Mouse (Mus musculus) right cerebral cortex, postnatal 14 days (tissue): Measurements from ENCODE around the gene Pnma1.

ENCODE experiments used
- DNase-seq: peaks from one replicate; pipeline ENCODE4 v3.0.0; 2022

Gene Pnma1

GRCm38 (mm10) chr12:84147954-84148621, at the start of gene Pnma1:
Pnma1 (minus strand) TSS chr12:84148489.
- DNase-seq: peak; percentile 86

DNA sequence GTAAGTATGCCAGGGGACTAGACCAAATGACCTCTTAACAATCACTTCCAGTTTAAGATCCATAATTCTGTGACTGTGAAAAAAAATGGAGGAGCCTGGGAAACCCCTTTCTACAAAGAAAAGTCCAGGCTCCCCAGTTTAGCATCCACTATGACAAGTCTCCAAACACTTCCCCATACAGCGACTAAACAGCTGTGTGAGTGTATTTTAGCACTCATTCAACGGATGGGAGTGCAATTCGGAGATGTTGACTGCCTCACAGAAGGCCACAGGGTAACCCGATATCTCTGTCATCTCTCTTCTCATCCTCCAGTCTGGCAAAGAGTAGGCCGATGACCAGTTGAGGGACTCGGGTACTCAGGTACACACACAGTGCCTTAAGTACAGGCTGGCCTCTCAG, 46.9 kb upstream of the Pnma1 start:
- no peak for DNase-seq

DNA sequence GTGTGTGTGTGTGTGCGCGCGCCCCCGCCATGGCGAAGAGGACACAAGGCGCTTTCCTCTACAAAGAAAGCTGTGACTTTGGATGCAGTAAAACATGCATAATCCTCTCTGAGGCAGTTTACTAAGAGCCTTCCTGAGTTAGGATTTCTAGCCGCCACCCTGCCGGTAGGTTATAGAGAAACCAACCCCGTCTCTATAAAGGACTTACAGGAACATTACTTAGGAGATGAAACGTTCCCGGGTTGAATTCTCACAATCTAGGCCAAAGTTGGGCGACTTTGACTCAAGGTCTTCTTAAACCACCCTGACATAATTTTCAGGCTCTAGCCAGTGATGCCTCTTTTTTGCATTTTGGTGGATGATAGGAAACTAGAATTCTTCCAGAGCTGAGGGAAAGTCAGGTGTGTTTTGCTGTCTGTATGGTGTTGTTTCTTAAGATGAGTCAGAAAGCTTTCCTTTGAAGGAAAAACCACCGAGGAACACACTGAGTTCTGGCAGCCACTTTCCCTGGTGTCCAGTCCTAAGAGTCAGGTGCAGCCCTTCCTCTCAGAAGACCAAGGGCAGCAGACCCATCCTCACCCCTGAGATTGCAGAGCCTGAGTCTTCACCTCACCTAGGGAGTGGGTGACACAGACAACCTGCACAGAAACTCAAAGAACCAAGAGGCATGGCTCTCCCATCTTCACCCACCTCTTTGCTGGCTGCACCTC, 46.3 kb upstream of the Pnma1 start:
- DNase-seq: no peak

DNA sequence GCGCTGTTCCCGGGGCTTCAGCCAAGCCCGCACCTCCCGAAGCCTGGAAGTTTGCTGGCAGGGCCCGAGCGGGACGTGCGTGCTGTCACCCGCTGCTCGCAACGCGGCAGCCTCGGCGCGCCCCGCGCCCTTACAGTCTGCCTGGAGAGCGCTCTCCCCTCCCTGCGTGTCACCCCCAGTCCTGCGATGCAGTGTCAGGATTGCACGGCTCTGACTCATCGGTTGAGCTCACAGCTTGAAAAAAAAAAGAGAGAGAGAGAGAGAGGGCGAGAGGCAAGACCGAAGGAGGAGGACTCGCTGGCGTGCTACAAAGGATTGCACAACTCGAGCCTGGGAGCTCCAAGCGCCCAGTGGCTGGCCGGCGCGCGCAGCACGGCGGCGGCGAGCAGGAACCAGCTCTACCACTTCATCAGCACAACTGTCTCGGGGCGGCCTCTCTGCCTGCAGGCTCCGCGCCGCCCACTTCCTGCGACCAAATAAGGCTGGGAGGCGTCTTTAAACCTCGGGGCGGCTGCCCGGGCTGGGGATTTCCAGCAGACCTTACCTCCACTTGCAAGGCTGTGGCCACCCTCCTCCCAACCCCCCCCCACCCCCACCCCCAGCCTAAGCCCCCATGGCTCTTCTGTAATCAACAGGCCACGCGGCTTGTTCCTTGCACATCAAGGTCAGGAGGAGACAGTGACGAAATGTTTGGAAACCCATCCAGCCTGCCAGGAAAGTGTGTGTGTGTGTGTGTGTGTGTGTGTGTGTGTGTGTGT, 45.5 kb upstream of the Pnma1 start:
- DNase-seq: peak; percentile 87

- peak; percentile 80 for DNase-seq
Measured at GRCm38 (mm10) chr12:84192741-84193641, 44.7 kb upstream of the Pnma1 start.

GRCm38 (mm10) chr12:84192280-84192679, 44.0 kb upstream of the Pnma1 start:
- peak; percentile 12 for DNase-seq

DNA sequence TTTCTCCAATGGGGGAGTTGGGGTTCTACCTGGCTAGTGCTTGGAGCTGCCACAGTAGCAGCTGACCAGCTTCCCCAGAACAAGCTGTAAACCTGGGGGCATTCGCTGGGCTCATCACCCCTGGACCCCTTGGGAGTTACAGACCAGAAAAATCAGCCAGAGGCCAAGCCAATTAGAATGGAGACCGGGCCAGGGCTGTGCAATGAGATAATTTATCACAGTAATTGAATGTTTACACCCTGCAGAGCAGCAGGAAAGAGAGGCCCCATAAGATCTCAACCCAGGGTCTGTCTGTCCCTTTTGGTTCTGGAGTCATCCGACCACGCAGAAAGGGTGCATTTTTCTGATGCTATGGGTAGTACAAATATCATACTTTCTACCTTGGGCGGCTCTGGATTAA, 43.5 kb upstream of the Pnma1 start:
- peak; percentile 3 for DNase-seq

- DNase-seq: peak; percentile 2
Measured at GRCm38 (mm10) chr12:84191190-84191589, 42.9 kb upstream of the Pnma1 start.

DNA sequence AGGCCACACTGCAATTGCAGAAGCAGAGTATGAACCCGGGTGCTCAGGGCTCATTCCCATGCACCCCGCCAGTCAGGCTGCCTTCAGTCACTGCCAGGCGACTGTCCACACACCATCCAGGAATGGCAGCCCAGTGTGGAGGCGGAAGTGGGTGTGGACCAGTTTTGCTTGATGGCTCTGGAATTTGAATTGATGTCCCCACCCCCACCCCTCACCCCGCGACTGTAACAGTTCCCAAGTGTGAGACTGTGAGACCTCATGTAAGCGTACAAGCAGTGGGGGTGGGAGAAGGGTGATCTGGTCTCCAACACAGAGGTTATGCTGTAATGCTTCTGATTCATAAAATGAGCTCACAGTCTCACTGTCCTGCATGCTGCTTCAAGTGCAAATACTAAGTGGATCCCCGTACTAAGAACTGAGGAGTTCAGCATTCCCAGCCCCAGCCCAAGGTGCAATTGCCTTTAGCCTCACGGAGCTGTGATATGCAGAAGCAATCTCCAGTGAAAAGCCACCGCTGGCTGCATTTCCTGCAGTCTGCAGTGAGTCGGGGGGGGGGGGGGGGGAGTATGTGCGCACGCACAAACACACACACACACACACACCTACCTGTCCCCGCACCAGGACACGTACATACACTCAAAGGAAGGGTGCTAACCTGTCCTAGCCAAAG, 42.0 kb upstream of the Pnma1 start:
- DNase-seq: peak; percentile 7

DNA sequence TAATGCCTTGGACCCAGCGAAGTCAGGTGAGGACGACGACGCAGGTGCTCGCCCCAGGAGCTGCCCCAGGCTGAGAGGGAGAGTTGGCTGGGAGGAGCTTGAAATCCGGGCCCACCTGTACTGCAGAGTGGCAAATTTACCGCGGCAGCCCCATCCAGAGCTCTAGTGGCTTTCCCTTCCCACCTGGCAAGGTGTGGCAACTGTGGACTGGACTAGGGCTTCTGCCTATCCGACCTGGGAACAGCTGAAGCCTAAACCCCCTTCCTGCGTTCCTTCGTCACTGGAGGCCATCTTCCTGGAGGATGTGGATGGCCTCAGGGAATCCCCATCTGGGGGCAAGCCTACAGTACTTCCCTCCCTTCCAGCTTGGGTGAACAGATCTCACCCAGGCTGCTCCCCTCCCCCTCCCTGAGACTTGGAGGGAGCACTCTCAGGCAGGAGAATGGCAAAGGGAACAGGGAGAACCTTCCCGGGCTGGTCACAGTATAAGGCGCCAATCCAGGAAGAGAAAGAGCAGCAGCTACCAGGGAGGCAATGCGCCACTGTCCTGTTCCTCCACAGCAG, 40.7 kb upstream of the Pnma1 start:
- peak; percentile 5 for DNase-seq

DNA sequence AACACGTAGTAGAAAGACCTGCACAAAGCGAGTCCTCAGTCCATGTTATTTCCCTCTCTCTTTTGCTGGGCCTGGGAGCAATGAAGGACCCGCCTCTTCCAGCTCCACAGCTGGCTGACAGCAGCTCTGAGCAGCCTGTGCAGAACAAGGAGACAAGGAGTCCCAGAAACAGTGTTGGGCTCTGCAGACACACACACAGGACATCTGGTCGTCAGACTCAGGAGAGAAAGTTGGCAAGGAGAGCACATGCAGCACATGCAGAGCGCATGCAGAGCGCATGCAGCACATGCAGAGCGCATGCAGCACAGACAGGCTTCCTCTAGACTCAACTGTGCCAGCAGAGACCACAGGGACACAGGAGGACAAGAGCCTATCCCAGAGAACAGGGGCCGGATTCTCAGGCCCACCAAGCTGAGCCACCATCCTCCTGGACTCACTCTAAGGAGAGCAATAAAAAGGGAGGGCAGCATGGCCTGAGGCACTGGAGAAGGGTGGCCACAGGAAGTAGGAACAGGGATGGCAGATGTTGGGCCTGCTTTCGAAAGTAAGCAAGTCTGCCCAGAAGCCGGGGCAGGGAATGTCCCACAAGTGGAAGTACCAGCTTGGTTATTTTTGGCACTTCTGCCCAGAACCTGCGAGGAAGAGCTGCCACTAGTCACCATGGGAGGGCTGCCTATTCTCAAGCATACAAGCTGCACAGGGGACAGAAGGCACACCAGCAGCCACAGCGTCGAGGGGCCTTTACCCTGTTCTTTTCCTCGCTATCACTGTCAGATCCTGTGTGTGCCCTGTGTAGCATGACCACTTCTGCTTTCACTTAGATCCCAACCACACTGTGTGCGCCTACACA, 39.7 kb upstream of the Pnma1 start:
- DNase-seq: peak; percentile 8

DNA sequence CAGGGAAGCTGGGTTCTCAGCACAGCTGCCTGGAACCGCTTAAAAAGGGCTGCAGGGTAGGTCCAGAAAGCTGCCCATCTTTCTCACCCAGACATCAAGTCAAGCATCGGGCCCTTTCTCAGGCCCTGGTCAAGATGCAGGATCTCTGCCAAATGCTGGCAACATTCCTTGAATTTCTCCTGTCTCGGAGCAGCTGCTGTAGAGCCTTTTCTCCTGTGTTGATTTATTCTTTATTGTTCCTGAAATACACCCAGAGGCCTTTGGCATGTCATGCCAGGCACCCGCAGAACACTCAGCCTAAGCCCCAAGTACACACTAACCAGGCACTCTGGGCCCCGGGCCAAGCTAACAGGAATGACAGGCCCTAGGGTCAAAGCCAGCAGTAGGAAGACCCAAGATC, 38.7 kb upstream of the Pnma1 start:
- DNase-seq: peak; percentile 19

GRCm38 (mm10) chr12:84186536-84186935, 38.2 kb upstream of the Pnma1 start:
- DNase-seq: peak; percentile 3

DNA sequence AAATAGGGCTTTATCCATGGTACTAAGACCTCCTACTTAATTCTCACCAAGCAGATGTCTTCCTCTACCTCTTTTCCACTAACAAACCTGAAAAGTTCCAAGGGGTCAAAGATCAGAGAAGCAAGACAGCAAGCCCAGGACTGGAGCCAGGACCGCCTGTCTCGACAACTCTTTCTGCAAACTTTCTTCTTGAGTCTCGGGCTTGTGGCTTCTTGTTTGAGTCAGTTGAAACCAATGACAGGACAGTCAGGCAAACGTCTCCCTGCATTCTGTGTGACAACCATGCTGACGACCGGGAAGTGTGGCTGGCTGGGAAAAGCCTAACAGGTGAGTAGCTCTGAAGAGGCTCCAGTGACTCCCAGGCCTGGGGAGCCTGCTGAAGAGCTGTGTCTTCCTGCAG, 37.3 kb upstream of the Pnma1 start:
- no peak for DNase-seq

- no peak for DNase-seq
Measured at GRCm38 (mm10) chr12:84184979-84185378, 36.7 kb upstream of the Pnma1 start.

GRCm38 (mm10) chr12:84181999-84182398, 33.7 kb upstream of the Pnma1 start:
- peak; percentile 1 for DNase-seq

GRCm38 (mm10) chr12:84180701-84181435, 32.6 kb upstream of the Pnma1 start:
- DNase-seq: peak; percentile 47

DNA sequence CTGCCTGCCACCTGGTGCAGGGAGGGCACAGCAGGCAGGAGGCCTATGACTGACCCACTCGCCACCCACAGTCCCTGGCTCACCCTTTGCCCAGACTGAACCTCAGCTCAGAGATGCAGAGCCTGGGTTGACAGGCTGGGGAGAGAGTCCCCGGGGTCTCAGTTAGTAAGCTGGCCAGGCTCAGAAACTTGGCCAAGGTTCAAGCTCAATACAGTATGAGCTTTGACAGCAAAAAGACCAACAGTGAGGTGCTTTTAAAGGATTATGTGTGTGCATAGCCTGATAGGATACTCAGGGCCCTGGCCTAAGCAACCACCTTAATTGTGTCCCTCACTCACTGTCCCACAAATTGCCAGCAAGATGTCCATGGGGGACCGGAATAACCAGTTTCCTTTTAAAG, 31.8 kb upstream of the Pnma1 start:
- DNase-seq: peak; percentile 2

- DNase-seq: peak; percentile 5
Measured at GRCm38 (mm10) chr12:84178652-84179445, 30.6 kb upstream of the Pnma1 start.
